Mouse (Mus musculus) brain, embryonic 14.5 days (tissue): ENCODE data around the gene Mark2. TPM values are rescaled to one million over a fixed set of nuclear protein-coding genes. Genes with fewer than 3 reads are reported as not detected.
"Not testable (repeated sequence)": the region's sequence is repeated elsewhere in the genome, so short reads cannot be mapped to it uniquely, and the experiment has no call there.

Experiments used
- DNase-seq: peaks from one replicate; pipeline ENCODE4 v3.0.0-alpha.2; 2011; ENCODE audit warnings: low read depth
- CTCF ChIP-seq: fragments of 200-500 bp; IDR thresholded peaks from 2 replicates; pipeline ENCODE4 v1.5.1; 2012; ENCODE audit warnings: inconsistent platforms, mild to moderate bottlenecking, moderate library complexity, borderline replicate concordance; ENCODE audit not compliant: insufficient read depth, insufficient read length; ENCODE audit errors: extremely low read depth
- POLR2A ChIP-seq: fragments of 200-500 bp; IDR thresholded peaks from 2 replicates; pipeline ENCODE4 v1.6.1; 2012; ENCODE audit warnings: mild to moderate bottlenecking, inconsistent platforms, borderline replicate concordance; ENCODE audit not compliant: poor library complexity, insufficient read depth, insufficient read length, severe bottlenecking; ENCODE audit errors: extremely low read depth
- polyA plus RNA-seq: library from polyadenylated mRNA; depleted of rRNA; stranded (reverse); fragments of >200 nt; gene quantifications from 2 replicates; pipeline ENCODE4 v1.2.3, GENCODE M21; 2012; rRNA removed

The Mark2 gene
- polyA plus RNA-seq: 70.4 and 98.0 TPM in 2 replicates

GRCm38 (mm10) chr19:7341512-7342397 is at the start of gene Mark2:
Mark2 (minus strand) TSS chr19:7341860.
- TF ChIP-seq POLR2A (peak; percentile 88), CTCF (no peak)
- peak; percentile 100 for DNase-seq

- TF ChIP-seq POLR2A (no peak), CTCF (no peak)
- no peak for DNase-seq
Measured at GRCm38 (mm10) chr19:7388488-7388887, 46.8 kb upstream of the Mark2 start.

- DNase-seq: peak; percentile 47
- TF ChIP-seq CTCF (no peak), POLR2A (no peak)
Measured at GRCm38 (mm10) chr19:7386042-7386441, 44.4 kb upstream of the Mark2 start.

- no peak for TF ChIP-seq CTCF
- TF ChIP-seq POLR2A: peak; percentile 76
- peak; percentile 98 for DNase-seq
Measured at GRCm38 (mm10) chr19:7382903-7383865, 41.5 kb upstream of the Mark2 start, which contains the start of gene Spindoc. Spindoc (minus strand) TSS chr19:7382994.

DNA sequence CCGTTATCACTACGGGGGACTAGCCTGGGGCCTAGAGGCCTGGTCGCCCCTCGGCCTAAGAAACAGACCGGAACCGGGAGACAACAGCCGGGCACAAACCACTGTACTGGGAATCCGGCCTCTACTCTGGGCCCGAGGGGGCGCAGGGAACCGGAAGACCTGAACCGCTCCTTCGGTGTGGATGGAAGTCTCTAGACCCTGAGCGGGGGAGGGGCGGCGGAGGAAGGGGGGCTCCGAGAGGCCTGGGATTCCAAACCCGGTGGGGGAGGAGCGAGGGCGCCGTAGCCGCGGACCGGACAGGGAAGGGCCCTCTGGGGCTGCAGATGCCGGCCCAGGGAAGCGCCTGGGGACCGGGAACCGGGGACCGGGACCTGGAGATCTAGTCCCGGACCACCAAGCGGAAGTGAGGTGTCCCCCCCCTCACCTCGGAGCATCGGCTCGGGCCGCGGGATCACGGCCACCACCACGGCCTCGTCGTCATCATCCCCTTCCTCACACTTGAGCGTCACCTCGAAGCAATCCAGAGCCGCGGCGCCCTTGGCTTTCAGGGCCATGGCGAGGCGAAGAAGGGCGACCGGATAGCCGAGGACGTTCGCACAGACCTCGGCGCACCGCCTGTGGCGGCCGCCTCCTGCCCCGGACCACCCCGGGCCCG is 40.7 kb upstream of the Mark2 start:
- DNase-seq: peak; percentile 77
- TF ChIP-seq CTCF: no peak
- no peak for TF ChIP-seq POLR2A

DNA sequence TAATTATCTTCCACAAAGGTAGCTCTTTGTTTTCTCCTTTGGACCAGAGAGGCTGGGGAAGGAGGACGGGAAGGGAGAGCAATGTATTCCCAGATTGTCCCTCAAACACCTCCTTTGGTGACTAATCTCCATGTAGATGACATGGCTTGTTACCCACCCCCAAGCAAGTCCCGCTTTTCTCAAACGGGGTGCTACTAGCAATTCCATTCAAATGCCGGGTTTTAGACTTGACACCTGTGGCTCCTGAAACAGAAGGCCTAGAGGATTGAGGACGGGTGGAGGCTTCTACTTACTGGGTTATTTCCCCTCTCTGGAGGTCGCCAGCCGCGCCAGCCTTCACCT is 40.2 kb upstream of the Mark2 start:
- no peak for DNase-seq
- no peak for TF ChIP-seq POLR2A
- TF ChIP-seq CTCF: no peak

- no peak for DNase-seq
- TF ChIP-seq POLR2A (no peak), CTCF (no peak)
Measured at GRCm38 (mm10) chr19:7377639-7378038, 36.0 kb upstream of the Mark2 start.

- TF ChIP-seq POLR2A (no peak), CTCF (no peak)
- DNase-seq: no peak
Measured at GRCm38 (mm10) chr19:7374491-7374890, 32.8 kb upstream of the Mark2 start.

DNA sequence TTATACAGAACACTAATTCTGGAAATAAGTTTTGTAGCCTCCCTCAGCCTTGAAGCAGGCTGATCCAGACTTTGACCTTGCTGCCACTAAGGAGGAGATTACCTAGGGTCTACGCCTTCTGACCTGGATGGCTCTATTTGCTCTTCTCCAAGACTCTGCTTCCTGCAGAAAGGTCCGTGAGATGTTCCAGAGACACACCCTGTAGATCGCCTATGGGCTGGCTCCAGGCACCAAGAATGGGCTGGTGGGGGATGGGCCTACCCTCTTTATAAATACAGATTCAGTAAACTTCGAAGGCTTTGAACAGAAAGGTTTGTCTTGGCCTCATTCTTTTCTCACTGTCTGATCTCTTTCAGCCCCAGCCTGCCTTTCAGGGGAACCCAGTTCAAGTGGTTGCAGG is 27.8 kb upstream of the Mark2 start:
- DNase-seq: not testable (repeated sequence)

DNA sequence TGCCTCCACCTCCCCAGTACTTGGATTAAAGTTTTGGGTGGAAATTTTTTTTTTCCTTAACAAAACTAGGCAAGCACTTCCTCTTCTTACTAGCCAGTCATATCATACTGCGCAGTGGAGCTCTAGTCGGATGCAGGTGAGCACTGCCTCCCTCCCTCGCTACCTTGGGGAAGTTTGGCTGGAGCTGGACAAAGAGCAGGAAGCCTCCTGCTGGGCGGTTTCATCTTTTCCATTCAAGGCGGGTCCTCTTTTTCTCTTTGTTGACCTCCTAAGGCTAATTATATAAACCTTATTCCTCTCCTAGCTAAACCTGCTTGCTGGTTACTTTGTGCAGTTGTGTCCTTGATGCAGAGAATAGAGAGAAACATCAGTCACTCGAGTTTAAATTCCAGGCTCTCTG is 12.0 kb upstream of the Mark2 start:
- TF ChIP-seq CTCF: no peak
- TF ChIP-seq POLR2A: no peak

More for the DNA sequence above, 12.0 kb upstream of the Mark2 start:
- DNase-seq: no peak
